Mouse (Mus musculus) thymus, postnatal 0 days (tissue): ENCODE results near the gene Rxfp3. TPM values are rescaled to one million over a fixed set of nuclear protein-coding genes. Genes with fewer than 3 reads are reported as not detected.

Source experiments
- DNase-seq: peaks from one replicate; pipeline ENCODE4 v3.0.0-alpha.2; 2015; ENCODE audit warnings: low spot score
- polyA plus RNA-seq: library from polyadenylated mRNA; unstranded; fragments of >200 nt; fragmentation: Nextera tagmentation; extraction: Ambion mirVana; gene quantifications from 2 replicates; pipeline ENCODE4 v1.2.1, GENCODE M21; 2015

The Rxfp3 gene
- 0.03 and 0.04 TPM in 2 replicates for polyA plus RNA-seq

GRCm38 (mm10) chr15:11037711-11038110, at the start of gene Rxfp3:
Gene Rxfp3, minus strand, starts transcription at chr15:11037991.
- DNase-seq, result no peak

- DNase-seq, result no peak
Measured at GRCm38 (mm10) chr15:11084993-11085365, 47.2 kb upstream of the Rxfp3 start.

- DNase-seq, result no peak
Measured at GRCm38 (mm10) chr15:11084241-11084992, 46.6 kb upstream of the Rxfp3 start.

GRCm38 (mm10) chr15:11083678-11084077, 45.9 kb upstream of the Rxfp3 start:
- DNase-seq, result no peak

- no peak for DNase-seq
Measured at GRCm38 (mm10) chr15:11082961-11083569, 45.3 kb upstream of the Rxfp3 start.

GRCm38 (mm10) chr15:11075726-11076361, 38.1 kb upstream of the Rxfp3 start:
- no peak for DNase-seq

GRCm38 (mm10) chr15:11067891-11068290, 30.1 kb upstream of the Rxfp3 start:
- no peak for DNase-seq

GRCm38 (mm10) chr15:11066299-11066698, 28.5 kb upstream of the Rxfp3 start:
- DNase-seq, result no peak

GRCm38 (mm10) chr15:11065528-11066171, 27.9 kb upstream of the Rxfp3 start:
- no peak for DNase-seq

GRCm38 (mm10) chr15:11064558-11065411, 27.0 kb upstream of the Rxfp3 start, which contains the start of gene Adamts12:
Gene Adamts12, plus strand, starts transcription at chr15:11064790.
- no peak for DNase-seq

GRCm38 (mm10) chr15:11064160-11064557, 26.4 kb upstream of the Rxfp3 start:
- DNase-seq, result no peak

- no peak for DNase-seq
Measured at GRCm38 (mm10) chr15:11062903-11063302, 25.1 kb upstream of the Rxfp3 start.

GRCm38 (mm10) chr15:11054440-11055080, 16.8 kb upstream of the Rxfp3 start:
- no peak for DNase-seq

GRCm38 (mm10) chr15:11053678-11054439, 16.1 kb upstream of the Rxfp3 start:
- no peak for DNase-seq

- DNase-seq, result no peak
Measured at GRCm38 (mm10) chr15:11042828-11043227, 5.0 kb upstream of the Rxfp3 start.

GRCm38 (mm10) chr15:11041229-11041628, 3.4 kb upstream of the Rxfp3 start:
- no peak for DNase-seq

GRCm38 (mm10) chr15:11040067-11040466, 2.3 kb upstream of the Rxfp3 start:
- DNase-seq, result no peak

GRCm38 (mm10) chr15:11038476-11038875, 685 bp upstream of the Rxfp3 start:
- peak; percentile 27 for DNase-seq

- no peak for DNase-seq
Measured at GRCm38 (mm10) chr15:11037376-11037695, 455 bp downstream of the Rxfp3 start.
